Mouse (Mus musculus): ENCODE measurements around the gene Mrps5.

DNA sequence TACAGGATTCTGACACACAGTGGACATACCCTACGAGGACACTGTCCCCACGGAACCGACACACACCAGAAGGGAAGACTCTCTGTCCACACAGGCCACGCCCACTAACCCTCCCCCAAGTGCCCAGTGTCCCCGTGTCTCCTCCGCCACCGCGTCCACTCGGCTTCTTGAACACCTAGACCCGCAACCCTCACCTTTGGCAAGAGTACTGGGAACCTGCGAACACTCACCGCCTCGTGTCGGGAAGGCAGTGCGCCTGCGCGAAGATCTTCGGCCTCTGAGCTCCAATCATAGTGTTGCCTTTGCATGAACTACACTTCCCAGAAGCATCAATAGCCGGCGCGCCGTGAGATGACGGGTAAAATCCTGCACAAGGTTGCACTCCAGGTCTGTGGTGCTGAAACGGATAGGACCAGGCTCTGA is 2.6 kb upstream of the Mrps5 start:
- peak; percentile 48; the same call in 1 of the 2 replicates for TF ChIP-seq POLR2A (IDR thresholded peaks at IDR 0.05; ENCODE audit: borderline replicate concordance, extremely low read depth, insufficient read depth, insufficient read length, poor library complexity, severe bottlenecking)
- no peak for TF ChIP-seq CTCF (IDR thresholded peaks at IDR 0.05; ENCODE audit: borderline replicate concordance, extremely low read depth, insufficient read depth, insufficient read length)

Data from brain, embryonic 14.5 days (tissue).